Mouse (Mus musculus): ENCODE results near the gene Insl3.

- no peak for TF ChIP-seq CTCF (conservative IDR thresholded peaks at IDR 0.05; ENCODE audit: insufficient read depth, insufficient read length, low read depth, low read length)
- TF ChIP-seq POLR2A (IDR thresholded peaks at IDR 0.05; ENCODE audit: low read depth, low read length), result no peak
Measured at GRCm38 (mm10) chr8:71684701-71685100, 4.3 kb upstream of the Insl3 start.

All from kidney, adult 2 months (tissue).